Mouse (Mus musculus) liver, embryonic 11.5 days (tissue): Measurements from ENCODE around the gene Osr1. TPM values are rescaled to one million over a fixed set of nuclear protein-coding genes. Genes with fewer than 3 reads are reported as not detected.

Experiments
- ATAC-seq: fragments of 200-750 bp; cut with Nextera tagmentation; replicated peaks from 2 replicates; pipeline ENCODE4 v1.8.0; 2017; ENCODE audit warnings: moderate number of reproducible peaks, mild to moderate bottlenecking, moderate TSS enrichment, moderate library complexity; ENCODE audit not compliant: low FRiP score
- DNase-seq: peaks from one replicate; pipeline ENCODE4 v3.0.0-alpha.2; 2017; ENCODE audit warnings: low spot score
- H3K27ac ChIP-seq: fragments of 300-500 bp; sonication (generic); 2 replicates; pipeline ENCODE4 v1.5.1; 2014; ENCODE audit warnings: mild to moderate bottlenecking, low read depth, low read length, control low read depth
- H3K27me3 ChIP-seq: fragments of 300-500 bp; sonication (generic); replicated peaks from 2 replicates; pipeline ENCODE4 v1.6.1; 2014; ENCODE audit warnings: low read length, mixed read lengths; ENCODE audit not compliant: control insufficient read depth, insufficient read depth
- H3K36me3 ChIP-seq: fragments of 300-500 bp; sonication (generic); 2 replicates; pipeline ENCODE4 v1.6.1; 2014; ENCODE audit warnings: mild to moderate bottlenecking, low read length, moderate library complexity, mixed read lengths; ENCODE audit not compliant: control insufficient read depth, insufficient read depth
- H3K4me1 ChIP-seq: fragments of 300-500 bp; sonication (generic); replicated peaks from 2 replicates; pipeline ENCODE4 v1.6.1; 2014; ENCODE audit warnings: low read length, mixed read lengths; ENCODE audit not compliant: control insufficient read depth, insufficient read depth
- H3K4me2 ChIP-seq: fragments of 300-500 bp; sonication (generic); 2 replicates; pipeline ENCODE4 v1.6.1; 2014; ENCODE audit warnings: mild to moderate bottlenecking, control low read depth, moderate library complexity
- H3K4me3 ChIP-seq: fragments of 300-500 bp; sonication (generic); 2 replicates; pipeline ENCODE4 v1.5.1; 2014; ENCODE audit warnings: low read depth, low read length, control low read depth
- H3K9ac ChIP-seq: fragments of 300-500 bp; sonication (generic); 2 replicates; pipeline ENCODE4 v1.6.1; 2014; ENCODE audit warnings: low read depth, low read length, control low read depth
- H3K9me3 ChIP-seq: fragments of 300-500 bp; sonication (generic); 2 replicates; pipeline ENCODE4 v1.6.1; 2016; ENCODE audit warnings: low read length, inconsistent platforms, mixed read lengths; ENCODE audit not compliant: control insufficient read depth
- WGBS: fragments of 180-500 bp; shearing (Covaris S2); extraction: QIAGEN DNeasy Blood & Tissue Kit; methylation state at CpG from one replicate; pipeline ENCODE4 v1.1.7; 2014; 5-methylcytosine and 5-hydroxymethylcytosine counted together
- polyA plus RNA-seq: library from polyadenylated mRNA; unstranded; fragments of >200 nt; fragmentation: Nextera tagmentation; extraction: Ambion mirVana; gene quantifications from 2 replicates; pipeline ENCODE4 v1.2.1, GENCODE M21; 2014

The Osr1 gene
- polyA plus RNA-seq, 1 experiment from 2014 or later: 10.6 TPM

DNA sequence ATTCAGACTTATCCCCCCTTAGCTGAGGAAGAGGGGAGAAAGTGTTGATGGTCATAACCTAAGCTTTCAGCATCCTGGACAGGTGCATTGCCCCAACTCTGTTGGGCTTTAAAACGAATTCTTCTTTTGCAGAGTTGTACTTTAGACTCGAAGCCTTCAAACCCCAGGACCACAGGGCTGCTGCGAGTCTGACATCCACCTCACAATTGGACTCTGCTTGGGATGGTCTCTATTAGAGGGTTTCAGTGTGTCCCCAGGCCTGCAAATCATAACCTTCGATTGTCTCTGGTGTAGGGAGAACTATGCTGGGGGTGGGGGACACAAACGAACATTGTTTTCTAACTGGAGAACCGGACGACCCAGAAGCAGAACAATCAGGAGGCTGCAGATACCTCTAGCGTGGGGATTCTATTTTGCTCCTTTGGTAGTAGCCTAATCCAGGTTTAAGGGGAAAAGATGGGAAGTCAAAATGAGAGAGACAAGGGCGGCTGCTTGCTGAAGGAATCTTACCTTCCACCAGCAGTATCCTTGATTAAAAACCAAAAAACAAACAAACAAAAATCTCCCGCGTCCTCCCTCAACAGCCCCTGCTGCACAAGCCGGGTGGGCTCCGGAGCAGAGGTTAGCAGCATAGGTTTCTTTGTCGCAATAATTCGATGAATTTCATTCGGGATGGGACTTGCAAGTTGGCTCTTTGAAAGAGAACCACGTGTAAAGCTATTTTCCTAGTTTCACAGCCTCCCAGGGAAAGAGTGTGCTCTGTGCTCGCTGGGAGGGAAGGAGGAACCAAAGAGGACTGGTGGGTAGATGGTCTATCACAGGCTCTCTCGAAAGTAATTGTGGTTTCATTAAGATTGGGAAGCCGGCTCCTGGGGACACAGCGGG is 5.5 kb downstream of the Osr1 start:
- DNase-seq (no peak), ATAC-seq (no peak)
- H3K4me3 ChIP-seq: peak overlapping the region; percentile 46
- H3K9ac ChIP-seq: peak overlapping the region; percentile 22; the same call in 1 of the 2 replicates
- H3K36me3 ChIP-seq: no peaks in the 10 kb centered on the region
- no peaks in the 10 kb centered on the region for H3K9me3 ChIP-seq
- H3K27me3 ChIP-seq: peaks cover 98% of the 10 kb centered on the region
- 5% methylated on average over 21 of the region's 21 CpGs for WGBS
- H3K27ac ChIP-seq: no peak overlapping the region
- peak overlapping the region; percentile 20 for H3K4me2 ChIP-seq
- H3K4me1 ChIP-seq: no peaks in the 10 kb centered on the region

DNA sequence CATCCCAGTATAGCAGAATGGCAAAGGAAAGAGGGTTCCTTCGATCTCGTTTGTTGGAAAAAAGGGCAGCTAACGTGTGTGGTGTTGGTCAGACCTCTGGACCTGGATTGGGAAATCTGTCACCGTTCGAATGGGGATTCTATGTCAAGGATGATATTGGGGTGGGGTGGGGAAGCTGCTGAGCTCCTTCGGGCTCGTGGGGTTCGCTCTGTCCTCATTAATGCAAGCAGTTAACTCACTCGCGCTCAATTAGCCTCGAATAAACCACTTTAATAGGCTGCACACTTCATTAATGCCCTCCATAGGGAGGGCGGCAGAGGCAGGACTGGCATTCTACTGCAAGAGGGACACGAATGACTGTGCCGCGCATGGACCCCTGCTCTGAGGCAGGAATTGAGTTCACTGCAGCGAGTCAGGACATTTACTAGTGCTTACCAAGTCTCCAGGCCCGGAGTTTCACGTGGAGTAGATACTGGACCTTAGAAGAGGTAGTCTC is 6.2 kb downstream of the Osr1 start:
- peak overlapping the region; percentile 20; the same call in 1 of the 2 replicates for H3K4me2 ChIP-seq
- H3K4me1 ChIP-seq: peaks cover 2% of the 10 kb centered on the region; the same call in 1 of the 2 replicates
- H3K9ac ChIP-seq: no peak overlapping the region
- no peaks in the 10 kb centered on the region for H3K36me3 ChIP-seq
- DNase-seq (no peak), ATAC-seq (no peak)
- 6% methylated on average over 18 of the region's 18 CpGs for WGBS
- no peaks in the 10 kb centered on the region for H3K9me3 ChIP-seq
- no peak overlapping the region for H3K27ac ChIP-seq
- H3K4me3 ChIP-seq: peak overlapping the region; percentile 46
- H3K27me3 ChIP-seq: peaks cover 98% of the 10 kb centered on the region

DNA sequence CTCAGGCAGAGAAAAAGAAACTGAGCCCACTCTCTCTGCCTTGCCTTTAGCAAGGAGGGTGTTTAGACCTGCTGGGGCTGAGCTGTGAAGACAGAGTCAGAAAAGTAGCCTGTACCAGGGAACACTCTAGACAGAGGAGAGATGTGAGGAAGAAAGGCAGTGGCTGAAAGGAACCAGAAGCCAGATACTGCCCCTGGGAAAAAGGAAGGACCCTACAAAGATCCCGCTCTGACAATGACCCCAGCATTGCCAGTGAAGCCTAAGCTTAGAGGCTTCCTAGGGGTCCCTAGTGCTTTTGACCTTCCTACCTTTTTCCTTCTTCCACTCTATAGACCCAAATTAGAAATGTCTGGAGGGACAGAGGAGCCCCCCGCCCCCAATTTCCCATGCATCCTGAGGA is 7.7 kb downstream of the Osr1 start:
- Histone ChIP-seq H3K9me3 (no peaks in the 10 kb centered on the region), H3K4me2 (no peak overlapping the region), H3K9ac (no peak overlapping the region), H3K36me3 (no peaks in the 10 kb centered on the region), H3K27me3 (peaks cover 98% of the 10 kb centered on the region), H3K27ac (no peak overlapping the region), H3K4me1 (peaks cover 3% of the 10 kb centered on the region; the same call in 1 of the 2 replicates), H3K4me3 (peak overlapping the region; percentile 15; the same call in 1 of the 2 replicates)
- ATAC-seq (no peak), DNase-seq (no peak)
- WGBS: 16% methylated on average over 2 of the region's 2 CpGs

DNA sequence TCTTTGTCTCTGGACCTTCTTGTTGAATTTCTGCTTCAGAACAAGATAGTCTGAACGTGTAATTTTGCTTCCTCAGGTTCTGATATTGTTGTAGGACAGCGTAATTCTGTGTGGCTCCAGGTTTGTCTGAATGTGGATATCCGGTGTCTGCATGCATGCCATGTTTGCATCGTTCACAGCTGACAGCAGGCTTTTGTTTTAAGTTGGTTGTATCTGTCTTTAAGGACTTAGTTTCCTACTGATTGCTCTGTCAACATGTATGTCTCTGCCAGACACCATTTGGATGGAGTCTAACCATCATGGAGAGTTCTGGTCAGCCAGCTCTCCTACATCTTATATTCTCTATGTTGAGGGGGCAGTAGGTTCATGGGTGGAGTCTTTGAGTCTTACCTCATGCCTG is 8.7 kb downstream of the Osr1 start:
- 17% methylated on average over 4 of the region's 4 CpGs for WGBS
- DNase-seq (no peak), ATAC-seq (no peak)
- Histone ChIP-seq H3K4me3 (no peak overlapping the region), H3K27me3 (peaks cover 99% of the 10 kb centered on the region), H3K36me3 (no peaks in the 10 kb centered on the region), H3K9ac (no peak overlapping the region), H3K4me2 (no peak overlapping the region; the same call in 1 of the 2 replicates), H3K9me3 (no peaks in the 10 kb centered on the region), H3K4me1 (peaks cover 3% of the 10 kb centered on the region; the same call in 1 of the 2 replicates), H3K27ac (no peak overlapping the region)

DNA sequence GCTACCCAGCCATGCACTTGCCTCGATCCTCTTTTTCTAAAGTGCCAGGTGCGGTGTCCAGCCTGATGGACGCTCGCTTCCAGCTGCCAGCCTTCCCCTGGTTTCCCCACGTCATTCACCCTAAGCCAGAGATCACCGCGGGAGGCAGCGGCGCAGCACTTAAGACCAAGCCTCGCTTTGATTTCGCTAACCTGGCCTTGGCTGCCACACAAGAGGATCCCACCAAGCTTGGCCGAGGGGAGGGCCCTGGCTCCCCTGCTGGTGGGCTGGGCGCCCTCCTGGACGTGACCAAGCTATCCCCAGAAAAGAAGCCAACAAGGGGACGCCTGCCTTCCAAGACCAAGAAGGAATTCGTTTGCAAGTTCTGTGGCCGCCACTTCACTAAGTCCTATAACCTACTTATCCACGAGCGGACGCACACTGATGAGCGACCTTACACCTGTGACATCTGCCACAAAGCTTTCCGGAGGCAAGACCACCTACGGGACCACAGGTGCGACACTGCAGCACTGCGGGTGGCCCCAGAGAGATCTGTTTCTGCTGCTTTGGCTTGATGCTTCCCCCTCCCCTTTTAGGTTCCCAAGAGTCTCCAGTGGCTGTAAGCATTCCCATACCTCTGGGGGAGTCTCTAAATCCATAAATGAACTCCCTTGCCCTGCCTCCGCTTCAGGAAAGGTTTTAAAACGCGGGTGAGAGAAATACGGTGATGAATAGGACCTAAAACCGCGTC is 9.6 kb downstream of the Osr1 start:
- H3K9me3 ChIP-seq: no peaks in the 10 kb centered on the region
- H3K4me3 ChIP-seq: no peak overlapping the region; the same call in 1 of the 2 replicates
- H3K36me3 ChIP-seq: no peaks in the 10 kb centered on the region
- peaks cover 3% of the 10 kb centered on the region; the same call in 1 of the 2 replicates for H3K4me1 ChIP-seq
- H3K4me2 ChIP-seq: no peak overlapping the region
- no peak overlapping the region for H3K9ac ChIP-seq
- DNase-seq (no peak), ATAC-seq (no peak)
- no peak overlapping the region for H3K27ac ChIP-seq
- peaks cover 94% of the 10 kb centered on the region for H3K27me3 ChIP-seq
- 3% methylated on average over 31 of the region's 31 CpGs for WGBS

DNA sequence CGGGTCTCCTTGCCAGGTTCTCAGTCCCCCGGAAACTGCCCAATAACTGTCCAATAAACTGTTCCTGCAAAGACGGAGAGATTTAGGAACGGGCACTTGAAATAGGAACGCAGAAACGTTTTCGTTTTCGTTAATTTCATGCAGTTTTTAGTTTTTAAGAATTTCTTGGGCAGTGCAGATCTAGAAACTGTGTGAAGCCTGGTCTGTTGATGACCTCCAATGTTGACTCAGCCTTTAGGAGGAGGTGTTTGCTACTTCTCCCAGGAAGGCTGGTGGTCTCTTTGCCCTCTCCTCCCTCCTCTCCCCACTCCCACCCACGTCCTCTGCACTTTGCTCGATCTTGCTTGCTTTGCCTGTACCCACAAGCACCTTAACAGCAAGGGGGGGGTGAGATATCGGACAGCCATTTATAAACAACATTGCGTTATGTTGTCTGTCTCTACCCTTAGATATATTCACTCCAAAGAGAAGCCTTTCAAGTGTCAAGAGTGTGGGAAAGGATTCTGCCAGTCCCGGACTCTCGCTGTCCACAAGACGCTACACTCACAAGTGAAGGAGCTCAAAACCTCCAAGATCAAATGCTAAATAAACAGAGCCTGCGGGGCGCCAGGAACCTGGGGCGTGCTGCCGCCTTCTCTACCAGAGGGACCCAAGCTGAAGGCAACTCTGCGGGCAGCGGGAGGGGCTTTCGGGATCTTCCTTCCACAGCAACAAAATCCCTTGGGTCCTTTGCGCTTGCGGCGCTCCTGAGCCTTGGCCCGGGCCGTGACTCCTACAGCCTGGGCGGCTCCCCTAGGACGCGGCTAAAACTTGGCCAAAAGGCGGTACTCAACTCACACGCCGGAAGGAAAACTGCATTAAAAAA is 10.4 kb downstream of the Osr1 start:
- ATAC-seq (no peak), DNase-seq (peak; percentile 39)
- Histone ChIP-seq H3K9ac (no peak overlapping the region), H3K27me3 (peaks cover 87% of the 10 kb centered on the region), H3K4me3 (no peak overlapping the region; the same call in 1 of the 2 replicates), H3K4me2 (peak overlapping the region; percentile 52), H3K27ac (no peak overlapping the region), H3K36me3 (no peaks in the 10 kb centered on the region), H3K4me1 (peaks cover 3% of the 10 kb centered on the region; the same call in 1 of the 2 replicates), H3K9me3 (no peaks in the 10 kb centered on the region)
- 3% methylated on average over 33 of the region's 33 CpGs for WGBS

DNA sequence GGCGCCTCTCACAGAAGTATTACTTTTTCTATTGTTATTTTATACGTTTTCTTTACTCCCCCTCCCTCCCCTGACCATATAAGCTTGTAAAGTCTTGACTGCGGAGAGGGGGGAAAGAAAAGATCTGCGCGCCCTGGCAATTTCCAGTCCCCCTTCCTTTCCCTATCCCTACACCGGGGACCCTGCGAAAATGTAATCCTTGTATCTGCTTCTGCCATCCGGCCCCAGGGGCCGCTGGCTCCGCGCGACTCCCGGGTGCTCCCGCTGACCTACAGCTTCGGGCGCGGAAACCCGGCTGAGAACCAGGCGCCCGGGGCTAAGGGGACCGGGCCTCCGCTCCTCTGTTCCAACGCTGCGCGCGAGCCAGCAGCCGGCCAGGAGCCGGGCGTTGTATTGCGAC is 11.1 kb downstream of the Osr1 start:
- DNase-seq: no peak
- H3K9ac ChIP-seq: no peak overlapping the region
- 2% methylated on average over 30 of the region's 30 CpGs for WGBS
- ATAC-seq: no peak
- H3K27me3 ChIP-seq: peaks cover 80% of the 10 kb centered on the region
- H3K4me2 ChIP-seq: peak overlapping the region; percentile 52
- no peak overlapping the region for H3K27ac ChIP-seq
- H3K36me3 ChIP-seq: no peaks in the 10 kb centered on the region
- 0 out of 2 replicates have a peak overlapping the region, but pooled peaks have one; percentile 21 for H3K4me3 ChIP-seq
- peaks cover 3% of the 10 kb centered on the region; the same call in 1 of the 2 replicates for H3K4me1 ChIP-seq
- no peaks in the 10 kb centered on the region for H3K9me3 ChIP-seq

DNA sequence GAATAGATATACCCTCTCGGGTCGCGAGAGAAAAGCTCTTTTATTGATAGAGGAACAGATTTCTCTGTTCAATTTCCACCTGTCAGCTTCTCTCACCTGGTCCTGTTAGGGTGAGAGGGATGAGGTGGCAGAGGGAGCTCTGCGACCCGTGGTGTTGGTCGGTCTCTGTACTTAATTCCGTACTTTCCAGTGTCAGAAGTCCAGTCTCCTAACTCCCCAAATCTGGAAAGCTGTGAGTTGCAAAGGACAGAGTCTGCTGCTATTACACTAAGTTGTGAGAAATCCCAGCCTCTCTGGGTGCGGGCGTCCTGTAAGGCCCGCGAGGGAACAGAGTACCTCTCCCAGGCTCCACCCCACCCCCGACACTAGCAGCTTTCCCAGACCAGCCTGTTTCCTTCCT is 11.6 kb downstream of the Osr1 start:
- no peak overlapping the region for H3K4me3 ChIP-seq
- ATAC-seq (no peak), DNase-seq (no peak)
- H3K36me3 ChIP-seq: no peaks in the 10 kb centered on the region
- peaks cover 3% of the 10 kb centered on the region; the same call in 1 of the 2 replicates for H3K4me1 ChIP-seq
- no peak overlapping the region for H3K9ac ChIP-seq
- H3K9me3 ChIP-seq: no peaks in the 10 kb centered on the region
- peak overlapping the region; percentile 52 for H3K4me2 ChIP-seq
- H3K27ac ChIP-seq: no peak overlapping the region
- 6% methylated on average over 12 of the region's 12 CpGs for WGBS
- peaks cover 75% of the 10 kb centered on the region for H3K27me3 ChIP-seq
